Mouse (Mus musculus) cerebellum, adult (tissue): ENCODE results near the gene A530064D06Rik.
"Not testable (repeated sequence)": the region's sequence is repeated elsewhere in the genome, so short reads cannot be mapped to it uniquely, and the experiment has no call there.

ENCODE experiments used
- ATAC-seq: cut with Nextera tagmentation; 2 replicates; pipeline ENCODE4 v1.9.2; 2017; ENCODE audit warnings: mild to moderate bottlenecking, moderate library complexity, mixed read lengths; ENCODE audit not compliant: insufficient number of reproducible peaks, low FRiP score, low TSS enrichment

The A530064D06Rik gene

DNA sequence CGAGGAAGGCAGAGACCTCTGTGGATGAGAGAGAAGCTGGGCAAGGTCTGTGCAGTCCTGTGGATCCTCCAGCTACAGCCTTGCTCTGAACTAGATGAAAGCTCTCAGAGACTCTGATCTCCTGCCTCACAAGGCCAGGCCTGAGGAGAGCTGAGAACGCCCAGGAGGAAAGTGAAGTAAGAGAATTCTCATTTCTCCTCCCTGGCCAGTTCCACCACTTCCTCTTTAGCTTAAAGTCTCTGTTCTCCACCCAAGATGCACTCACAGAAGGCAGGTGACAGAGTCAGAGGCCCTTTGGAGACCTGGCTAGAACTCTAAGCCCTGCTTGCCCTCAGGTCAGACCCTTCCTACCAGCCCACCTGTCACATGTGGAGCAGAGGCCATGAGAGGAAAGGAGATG, at the start of gene A530064D06Rik:
Gene A530064D06Rik (minus strand): TSS at position 173 of the 400 bp plus-strand sequence.
- not testable (repeated sequence) for ATAC-seq

DNA sequence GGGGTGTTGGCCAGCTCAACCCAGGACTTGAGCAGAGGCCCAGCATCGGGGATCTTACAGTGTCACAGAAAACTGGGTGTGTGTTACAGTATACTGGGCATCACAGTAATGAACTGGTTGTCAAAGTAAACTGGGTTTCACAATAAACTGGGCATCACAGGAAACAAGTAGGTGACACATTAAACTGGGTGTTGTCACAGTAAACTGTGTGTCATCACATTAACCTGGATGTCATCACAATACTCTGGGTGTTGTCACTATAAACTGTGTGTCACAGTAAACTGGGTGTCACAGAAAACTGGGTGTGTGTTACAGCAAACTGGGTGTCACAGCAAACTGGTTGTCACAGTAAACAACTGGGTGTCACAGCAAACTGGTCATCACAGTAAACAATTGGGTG, 48.4 kb upstream of the A530064D06Rik start:
- no peak for ATAC-seq

DNA sequence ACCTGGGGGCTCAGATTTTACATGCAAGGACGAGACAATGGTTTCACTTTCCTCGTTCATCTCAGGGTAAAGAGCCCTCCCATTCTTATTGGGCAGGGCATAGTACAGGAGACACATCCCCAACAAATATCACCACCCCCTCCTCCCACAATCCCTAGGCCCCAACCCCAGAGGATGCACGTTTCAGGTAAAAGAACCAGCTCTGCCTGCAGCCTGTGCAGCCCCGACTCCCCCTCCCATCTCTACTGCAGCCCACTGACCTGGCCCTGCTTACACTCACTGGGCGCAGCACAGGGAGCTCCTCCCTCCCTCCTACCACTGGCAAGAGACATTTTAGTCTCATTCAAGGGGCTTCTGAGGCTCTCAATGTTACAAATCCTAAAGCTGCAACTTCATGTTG, 46.4 kb upstream of the A530064D06Rik start:
- no peak for ATAC-seq

DNA sequence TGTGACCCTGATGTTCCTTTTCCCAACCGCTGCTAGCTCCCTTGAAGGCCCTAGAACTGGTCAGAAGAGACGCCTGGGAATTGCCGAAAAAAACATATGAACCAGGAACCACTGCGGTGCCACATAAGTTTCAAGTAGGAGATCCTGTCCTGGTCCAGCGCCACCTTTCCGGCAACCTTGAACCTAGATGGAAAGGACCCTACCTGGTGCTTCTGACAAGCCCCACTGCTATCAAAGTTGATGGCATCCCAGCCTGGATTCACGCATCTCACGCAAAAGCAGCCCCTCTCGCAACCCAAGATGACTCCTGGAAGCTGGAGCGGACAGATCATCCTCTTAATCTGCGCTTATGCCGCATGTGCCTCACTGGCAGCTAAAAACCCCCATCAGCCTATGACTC, 45.5 kb upstream of the A530064D06Rik start:
- no peak for ATAC-seq

DNA sequence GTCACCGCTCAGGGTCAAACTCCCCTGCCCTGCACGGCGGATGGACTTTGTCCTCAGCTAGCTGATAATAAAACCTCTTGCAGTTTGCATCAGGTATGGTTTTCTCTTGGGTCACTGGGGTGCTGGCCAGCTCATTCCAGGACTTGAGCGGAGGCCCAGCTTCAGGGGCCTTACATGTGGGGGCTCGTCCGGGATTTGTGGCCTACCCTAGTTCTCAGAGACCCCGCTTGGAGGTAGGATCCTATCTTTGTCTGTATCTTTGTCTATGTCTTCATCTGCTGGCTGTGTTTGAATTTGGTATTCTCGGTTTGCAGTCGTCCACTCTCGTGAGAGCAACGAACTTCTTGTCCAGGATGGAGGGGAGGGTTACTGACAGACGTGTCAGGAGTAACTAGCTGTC, 36.0 kb upstream of the A530064D06Rik start:
- no peak for ATAC-seq

DNA sequence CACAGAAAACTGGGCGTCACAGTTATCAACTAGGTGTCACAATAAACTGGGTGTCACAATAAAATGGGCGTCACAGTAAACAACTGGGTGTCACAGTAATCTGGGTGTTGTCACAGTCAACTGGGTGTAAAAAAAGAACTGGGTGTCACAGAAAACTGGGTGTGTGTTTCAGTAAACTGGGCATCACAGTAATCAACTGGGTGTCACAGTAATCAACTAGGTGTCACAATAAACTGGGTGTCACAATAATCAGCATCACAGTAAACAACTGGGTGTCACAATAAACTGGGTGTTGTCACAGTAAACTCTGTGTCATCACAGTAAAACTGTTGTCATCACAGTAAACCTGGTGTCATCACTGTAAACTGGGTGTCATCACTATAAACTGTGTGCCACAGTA, 25.3 kb upstream of the A530064D06Rik start:
- ATAC-seq, result no peak

DNA sequence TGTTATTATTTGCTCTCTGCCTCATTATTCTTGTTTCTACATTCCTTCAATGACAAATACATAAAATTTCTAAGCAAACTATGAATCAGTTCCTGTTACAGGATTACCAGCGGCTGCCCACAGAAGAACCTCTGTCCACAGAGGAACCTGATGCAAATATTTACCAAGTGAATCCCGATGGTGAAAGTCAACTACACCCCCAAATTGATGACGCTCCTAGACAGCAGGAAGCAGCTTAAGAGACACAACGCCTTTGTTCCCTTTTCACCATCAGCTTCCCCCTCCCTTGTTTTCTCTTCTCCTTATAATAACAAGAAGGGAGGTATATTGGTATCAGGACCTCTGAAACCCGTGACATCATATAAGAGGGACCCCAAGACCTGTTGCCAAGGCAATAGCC, 18.2 kb upstream of the A530064D06Rik start:
- ATAC-seq, result no peak

DNA sequence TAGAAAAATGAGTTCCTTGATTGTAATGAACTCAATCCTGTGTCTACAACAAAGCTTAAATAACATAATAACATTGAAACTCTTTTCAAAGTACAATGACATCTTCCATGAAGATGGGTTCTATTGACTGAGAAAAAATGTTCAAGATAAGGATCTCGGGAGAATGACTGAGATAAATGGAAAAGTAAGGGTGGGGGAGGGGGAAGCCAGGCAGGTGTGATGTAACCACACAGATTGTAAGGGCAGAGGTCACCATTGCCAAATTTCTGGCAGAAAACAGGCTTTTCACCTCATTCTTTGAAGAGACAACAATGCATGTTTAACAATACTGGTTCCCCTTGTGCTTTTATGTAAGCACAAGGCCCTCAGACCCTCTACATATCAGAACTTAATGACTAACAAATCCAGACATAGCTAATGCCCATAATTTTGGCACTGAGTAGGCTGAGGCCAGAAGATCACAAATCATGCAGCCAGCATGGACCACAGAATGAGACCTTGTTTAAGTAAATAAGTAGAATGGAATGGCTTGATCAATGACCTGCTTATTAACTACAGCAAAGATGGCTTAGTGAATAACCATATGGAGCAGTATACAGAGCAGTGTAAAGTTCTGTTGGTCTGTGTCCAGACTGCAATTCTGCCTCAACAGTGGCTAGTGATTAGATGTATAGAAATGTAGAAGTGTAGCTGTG, 9.5 kb downstream of the A530064D06Rik start:
- ATAC-seq, result no peak

DNA sequence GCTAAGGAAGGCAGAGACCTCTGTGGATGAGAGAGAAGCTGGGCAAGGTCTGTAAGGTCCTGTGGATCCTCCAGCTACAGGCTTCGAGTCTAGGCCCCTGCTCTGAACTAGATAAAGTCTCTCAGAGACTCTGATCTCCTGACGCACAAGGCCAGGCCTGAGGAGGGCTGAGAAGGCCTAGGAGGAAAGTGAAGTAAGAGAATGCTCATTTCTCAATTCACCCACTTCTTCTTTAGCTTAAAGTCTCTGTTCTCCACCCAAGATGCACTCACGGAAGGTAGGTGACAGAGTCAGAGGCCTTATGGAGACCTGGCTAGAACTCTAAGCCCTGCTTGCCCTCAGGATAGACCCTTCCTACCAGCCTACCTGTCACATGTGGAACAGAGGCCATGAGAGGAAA, 21.0 kb downstream of the A530064D06Rik start, which contains the start of gene 9830107B12Rik:
Gene 9830107B12Rik (minus strand): TSS at position 149 of the 400 bp plus-strand sequence.
- ATAC-seq, result no peak

DNA sequence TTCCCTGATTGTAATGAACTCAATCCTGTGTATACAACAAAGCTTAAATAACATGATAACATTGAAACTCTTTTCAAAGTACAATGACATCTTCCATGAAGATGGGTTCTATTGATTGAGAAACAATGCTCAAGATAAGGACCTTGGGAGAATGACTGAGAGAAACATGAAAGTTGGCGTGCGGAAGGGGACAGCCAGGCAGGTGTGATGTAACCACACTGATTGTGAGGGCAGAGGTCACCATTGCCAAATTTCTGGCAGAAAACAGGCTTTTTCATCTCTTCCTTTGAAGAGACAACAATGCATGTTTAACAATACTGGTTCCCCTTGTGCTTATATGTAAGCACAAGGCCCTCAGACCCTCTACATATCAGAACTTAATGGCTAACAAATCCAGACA, 34.3 kb downstream of the A530064D06Rik start:
- ATAC-seq, result no peak

DNA sequence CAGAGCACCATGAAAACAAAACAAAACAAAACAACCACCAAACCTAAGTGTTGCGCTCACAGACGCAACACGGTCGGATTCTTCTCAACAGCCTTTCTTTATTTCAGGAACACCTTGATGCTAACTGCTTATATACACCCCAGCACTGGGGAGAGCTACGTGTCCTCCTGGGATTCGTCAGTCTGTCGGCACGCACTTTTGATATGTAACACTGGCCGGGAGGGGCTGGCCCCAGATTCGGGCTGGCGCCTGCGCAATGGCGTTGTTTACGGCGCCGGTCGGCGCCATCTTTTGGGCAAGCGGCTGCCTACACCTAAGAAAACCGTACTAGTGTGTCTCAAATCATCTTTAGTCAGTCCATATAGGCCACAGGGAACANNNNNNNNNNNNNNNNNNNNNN, 46.6 kb downstream of the A530064D06Rik start:
- ATAC-seq, result no peak

DNA sequence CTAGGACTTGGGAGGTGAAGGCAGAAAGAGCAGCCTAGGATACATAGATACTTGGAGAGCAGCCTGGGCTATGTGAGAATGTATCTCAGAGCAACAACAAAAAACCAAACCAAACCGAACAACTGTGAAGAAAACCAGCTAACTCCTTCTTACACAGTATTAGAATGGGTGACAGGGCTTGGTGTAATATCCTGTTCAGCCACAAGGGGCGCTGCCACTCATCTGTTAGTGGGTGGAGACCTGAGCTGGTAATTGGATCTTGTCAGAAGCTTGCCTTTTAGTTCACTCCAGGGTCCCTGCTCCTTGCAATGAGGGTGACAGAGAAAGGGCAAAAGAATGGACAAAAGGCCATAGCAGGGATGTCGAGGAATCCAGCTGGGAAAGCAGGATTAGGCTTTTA, 47.4 kb downstream of the A530064D06Rik start:
- ATAC-seq, result peak; percentile 52

DNA sequence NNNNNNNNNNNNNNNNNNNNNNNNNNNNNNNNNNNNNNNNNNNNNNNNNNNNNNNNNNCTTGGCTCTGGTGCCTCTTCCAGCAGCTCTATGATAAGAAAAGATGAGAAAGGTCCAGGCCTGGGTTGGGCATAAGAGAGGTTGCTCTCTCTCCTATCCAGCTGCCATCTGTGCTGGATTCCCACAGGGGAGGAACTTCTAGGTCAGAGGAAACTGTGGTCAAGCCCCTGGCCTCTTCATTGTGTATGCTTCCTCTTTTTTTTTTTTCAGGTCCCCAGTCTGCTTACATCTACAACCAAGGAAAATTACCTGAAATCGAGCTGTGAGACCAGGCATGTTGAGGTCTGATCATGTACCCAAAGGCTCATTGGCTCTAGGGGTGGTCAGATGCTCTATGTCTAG, 48.5 kb downstream of the A530064D06Rik start:
- ATAC-seq, result no peak

DNA sequence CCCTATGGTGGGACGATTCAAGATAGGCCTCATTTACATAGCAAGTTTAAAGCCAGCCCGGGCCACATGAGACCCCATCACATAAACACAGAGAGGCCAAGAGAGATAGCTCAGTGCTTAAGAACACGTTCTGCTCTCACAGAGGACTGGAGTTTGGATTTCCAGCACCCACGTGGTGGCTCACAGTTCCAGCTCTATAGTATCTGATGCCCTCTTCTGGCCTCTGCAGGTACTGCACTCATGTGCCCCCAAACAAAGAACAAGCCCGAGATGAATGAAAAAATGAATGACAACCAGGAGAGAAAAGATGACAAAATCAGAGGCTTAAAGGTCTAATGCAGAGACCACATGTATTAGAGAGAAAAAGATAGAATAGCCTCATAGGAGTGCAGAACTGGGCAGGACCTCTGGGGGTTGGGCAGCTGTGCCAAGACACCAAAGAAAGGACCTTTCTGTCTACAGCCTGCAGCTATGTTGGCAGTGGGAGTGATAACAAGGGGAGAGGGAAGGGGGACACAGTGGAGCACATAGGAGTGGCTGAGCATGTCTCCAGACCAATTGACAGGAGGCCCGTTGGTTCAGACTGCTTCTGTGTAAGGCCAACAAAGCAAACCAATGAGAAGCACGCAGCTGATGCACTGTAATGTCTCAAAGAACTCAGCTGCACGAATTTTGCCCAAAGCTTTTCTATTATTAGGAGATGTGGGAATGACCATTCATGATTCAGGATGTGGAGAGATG, 56.4 kb downstream of the A530064D06Rik start:
- no peak for ATAC-seq

DNA sequence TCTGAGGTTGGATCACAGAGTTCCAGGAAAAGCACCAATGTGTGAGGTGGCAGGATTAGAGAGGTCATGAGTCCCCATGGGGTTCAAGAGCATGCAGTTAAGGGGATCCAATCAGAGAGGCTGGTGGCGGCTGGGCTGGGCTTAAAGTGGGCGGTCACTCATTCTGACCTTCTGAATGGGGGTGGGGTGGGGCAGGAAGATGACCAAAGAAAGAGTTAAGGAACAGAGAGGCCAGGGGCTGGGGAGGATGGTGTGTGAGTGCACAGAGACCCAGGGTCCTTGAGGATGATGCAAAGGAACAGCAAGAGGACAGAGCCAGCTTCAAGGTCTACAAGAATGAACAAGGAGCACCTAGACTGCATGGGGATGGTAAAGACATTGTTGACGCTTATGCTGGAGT, 58.6 kb downstream of the A530064D06Rik start:
- ATAC-seq, result no peak

DNA sequence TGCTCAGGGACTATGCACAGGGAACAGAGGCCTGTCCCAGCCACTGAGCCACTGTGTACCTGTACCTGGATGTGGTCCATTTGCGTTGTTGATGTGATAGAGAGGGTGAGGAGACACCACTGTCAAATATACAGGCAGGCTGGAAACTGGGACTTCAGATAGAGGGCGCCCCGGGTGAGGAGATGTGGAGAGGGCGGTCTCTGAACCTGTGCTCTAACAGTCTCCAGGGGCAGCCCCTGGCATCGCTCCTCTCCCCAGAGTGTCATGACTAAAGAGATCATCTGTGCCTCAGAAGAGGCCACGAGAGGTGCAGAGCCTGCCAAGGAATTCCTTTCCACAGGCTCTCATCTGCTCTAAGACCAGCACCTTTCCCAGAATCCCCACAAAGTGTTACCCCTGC, 59.2 kb downstream of the A530064D06Rik start:
- no peak for ATAC-seq

DNA sequence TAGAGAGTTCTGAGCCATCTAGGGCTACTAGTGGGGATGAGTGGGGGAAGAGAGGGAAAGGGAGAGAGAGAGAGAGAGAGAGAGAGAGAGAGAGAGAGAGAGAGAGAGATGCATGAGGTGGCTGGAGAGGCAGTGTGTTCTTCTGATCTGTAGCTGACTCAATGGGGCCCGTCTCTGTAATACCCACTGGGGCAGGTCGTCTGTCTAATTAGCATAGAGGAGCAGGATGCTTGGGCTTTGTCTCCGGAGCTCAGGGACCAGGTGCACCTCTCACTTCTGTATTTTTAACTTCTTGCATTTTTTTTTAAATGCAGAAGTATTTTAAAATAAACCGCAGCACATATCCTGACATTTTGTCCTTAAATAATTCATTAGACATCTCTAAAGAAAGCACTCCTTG, 59.7 kb downstream of the A530064D06Rik start:
- no peak for ATAC-seq

DNA sequence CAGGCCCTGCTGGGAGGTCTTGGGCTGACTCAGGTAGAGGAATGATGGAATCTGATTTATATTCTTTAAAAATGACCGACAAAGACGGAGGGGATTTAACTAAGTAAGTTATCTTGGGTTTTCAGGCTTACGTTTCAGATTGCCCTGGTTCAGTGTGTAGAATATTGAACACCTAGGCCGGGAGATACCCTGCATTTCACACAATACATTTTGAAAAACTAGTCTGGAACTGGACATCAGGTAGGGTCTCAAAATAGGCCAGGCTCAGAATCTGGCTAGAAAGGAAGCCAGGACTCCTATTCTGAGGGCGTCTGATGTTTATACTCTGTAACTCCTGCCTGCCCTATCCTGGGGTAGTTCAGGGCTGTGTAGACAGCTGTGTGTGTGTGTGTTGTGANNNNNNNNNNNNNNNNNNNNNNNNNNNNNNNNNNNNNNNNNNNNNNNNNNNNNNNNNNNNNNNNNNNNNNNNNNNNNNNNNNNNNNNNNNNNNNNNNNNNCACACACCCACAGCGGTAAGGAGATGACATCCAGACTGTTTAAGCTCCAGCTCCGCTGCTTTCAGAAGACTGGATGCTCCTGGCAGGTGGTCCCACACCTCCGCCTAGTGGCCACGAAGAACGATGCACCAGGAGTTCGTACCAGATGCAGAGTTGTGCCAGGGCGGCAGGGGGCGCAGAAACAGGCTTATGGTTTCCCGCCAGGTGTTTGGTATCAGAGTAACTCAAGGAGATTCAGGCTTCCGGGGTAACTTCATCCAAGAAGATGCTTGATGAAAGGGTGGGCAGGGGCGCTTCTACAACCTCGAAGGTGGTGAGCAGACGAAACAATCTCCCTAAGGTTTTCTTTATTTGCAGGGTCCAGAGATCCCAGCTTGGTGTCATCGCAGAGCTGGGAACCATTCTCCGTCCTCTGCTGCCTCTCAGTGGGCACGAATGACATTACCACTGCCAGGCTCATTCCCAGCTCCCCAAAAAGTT, 66.3 kb downstream of the A530064D06Rik start:
- ATAC-seq, result peak; percentile 72; the same call in 1 of the 2 replicates

DNA sequence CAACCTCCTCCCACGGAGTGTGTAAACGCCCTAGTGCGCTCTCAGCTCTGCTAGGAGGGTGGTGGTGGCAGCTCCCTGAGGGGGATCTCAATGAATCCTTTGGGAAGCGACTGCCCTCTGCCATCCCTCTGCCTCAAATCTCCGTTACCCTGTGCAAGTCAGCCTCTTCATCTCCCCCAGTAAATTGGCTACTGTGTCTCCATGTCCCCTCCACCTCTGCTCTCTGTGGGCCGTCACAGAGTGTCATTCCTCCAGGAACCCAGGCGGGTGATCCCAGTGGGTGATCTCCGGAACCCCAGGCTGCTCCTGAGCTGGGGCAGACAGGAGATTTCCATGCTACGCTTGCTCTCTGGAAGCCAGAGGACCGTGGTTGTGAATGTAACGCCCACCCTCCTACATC, 67.8 kb downstream of the A530064D06Rik start:
- no peak for ATAC-seq
